Mouse (Mus musculus) E14TG2a.4 (cell line): ENCODE results near the gene Vmn1r230.

Experiments
- CTCF ChIP-seq: conservative IDR thresholded peaks from 2 replicates; pipeline ENCODE4 v1.5.1; 2014; ENCODE audit warnings: low read length
- NANOG ChIP-seq: IDR thresholded peaks from 2 replicates; pipeline ENCODE4 v1.6.1; 2014; ENCODE audit warnings: borderline replicate concordance, low read length, mixed read lengths

- TF ChIP-seq CTCF (no peak), NANOG (no peak)
Measured at GRCm38 (mm10) chr17:20811255-20811654, 29.0 kb upstream of the Vmn1r230 start, which contains the start of gene Vmn1r229.
